Mouse (Mus musculus): ENCODE measurements at regions not wholly inside any gene's neighbourhood (a gene's known extent, or its start where the extent isn't known, plus 50 kb on each side); places are given as distances from the start of the nearest gene placed in this dataset.

DNA sequence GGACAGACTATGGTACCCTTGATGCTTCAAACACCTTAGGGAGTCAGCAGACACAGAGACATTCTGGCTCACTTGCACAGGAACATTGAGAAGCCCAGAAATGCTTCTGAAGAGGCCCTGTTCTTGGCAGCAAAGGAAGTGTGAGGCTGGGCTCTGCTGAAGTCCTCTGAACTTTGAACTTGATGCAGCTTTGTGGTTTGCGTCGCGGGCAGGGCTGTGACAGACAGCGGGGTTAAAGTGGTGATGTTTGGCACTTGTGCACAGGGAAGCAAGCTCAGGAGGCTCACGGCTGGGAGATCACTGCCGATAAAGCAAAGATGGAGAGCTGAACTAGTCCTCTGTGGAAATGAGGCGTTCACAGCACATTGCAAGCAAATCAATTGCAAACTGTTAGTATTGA lies 100.7 kb upstream of the Mpp6 start:
- 0 out of 2 replicates have a peak, but pooled peaks cover 6% of the 10 kb centered on the region for H3K4me1 ChIP-seq (replicated peaks; ENCODE audit: insufficient read depth, low read length)
- H3K27me3 ChIP-seq (ENCODE audit: insufficient read depth, low read length): no peaks in the 10 kb centered on the region
- no peaks in the 10 kb centered on the region for H3K36me3 ChIP-seq (ENCODE audit: insufficient read depth, low read length)
- peak overlapping the region; percentile 43; the same call in 1 of the 2 replicates for H3K27ac ChIP-seq
- no peak overlapping the region for H3K9ac ChIP-seq (ENCODE audit: low read depth, low read length)
- no peaks in the 10 kb centered on the region for H3K9me3 ChIP-seq (replicated peaks; ENCODE audit: low read length)
- 41% methylated on average over 7 of the region's 7 CpGs for WGBS
- ATAC-seq (replicated peaks; ENCODE audit: low FRiP score, low read depth) (no peak), DNase-seq (ENCODE audit: low spot score) (no peak)
- no peak overlapping the region for H3K4me2 ChIP-seq (ENCODE audit: low read length)
- no peak overlapping the region for H3K4me3 ChIP-seq (replicated peaks; ENCODE audit: low read depth, low read length)
- TF ChIP-seq CTCF (IDR thresholded peaks at IDR 0.05; ENCODE audit: low read depth): no peak

DNA sequence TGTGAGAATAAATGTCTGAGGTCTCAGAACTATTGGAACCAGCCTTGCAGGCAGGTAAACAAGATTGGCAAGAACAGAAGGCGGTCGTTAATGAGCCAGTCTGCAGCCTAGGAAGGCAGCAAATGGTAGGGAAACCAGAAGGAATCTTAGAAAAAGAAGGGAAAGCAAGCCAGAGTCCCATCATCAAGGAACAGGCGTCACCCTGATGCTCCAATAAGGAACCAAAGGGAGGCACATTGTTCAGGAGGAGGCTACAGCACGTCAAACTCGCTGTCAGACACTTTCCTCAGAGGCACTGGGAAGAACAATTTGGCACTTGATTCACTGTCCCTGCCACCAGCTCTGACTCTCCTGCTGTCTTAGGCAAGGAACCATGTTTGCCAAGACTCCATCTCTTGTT lies 100.2 kb upstream of the Mpp6 start:
- no peak for TF ChIP-seq CTCF (IDR thresholded peaks at IDR 0.05; ENCODE audit: low read depth)
- H3K9me3 ChIP-seq (replicated peaks; ENCODE audit: low read length): no peaks in the 10 kb centered on the region
- H3K9ac ChIP-seq (ENCODE audit: low read depth, low read length): no peak overlapping the region
- H3K4me1 ChIP-seq (replicated peaks; ENCODE audit: insufficient read depth, low read length): 0 out of 2 replicates have a peak, but pooled peaks cover 6% of the 10 kb centered on the region
- WGBS: 56% methylated on average over 5 of the region's 5 CpGs
- H3K4me2 ChIP-seq (ENCODE audit: low read length): no peak overlapping the region
- H3K27me3 ChIP-seq (ENCODE audit: insufficient read depth, low read length): no peaks in the 10 kb centered on the region
- no peak overlapping the region for H3K27ac ChIP-seq
- no peaks in the 10 kb centered on the region for H3K36me3 ChIP-seq (ENCODE audit: insufficient read depth, low read length)
- DNase-seq (ENCODE audit: low spot score) (no peak), ATAC-seq (replicated peaks; ENCODE audit: low FRiP score, low read depth) (no peak)
- no peak overlapping the region for H3K4me3 ChIP-seq (replicated peaks; ENCODE audit: low read depth, low read length)

DNA sequence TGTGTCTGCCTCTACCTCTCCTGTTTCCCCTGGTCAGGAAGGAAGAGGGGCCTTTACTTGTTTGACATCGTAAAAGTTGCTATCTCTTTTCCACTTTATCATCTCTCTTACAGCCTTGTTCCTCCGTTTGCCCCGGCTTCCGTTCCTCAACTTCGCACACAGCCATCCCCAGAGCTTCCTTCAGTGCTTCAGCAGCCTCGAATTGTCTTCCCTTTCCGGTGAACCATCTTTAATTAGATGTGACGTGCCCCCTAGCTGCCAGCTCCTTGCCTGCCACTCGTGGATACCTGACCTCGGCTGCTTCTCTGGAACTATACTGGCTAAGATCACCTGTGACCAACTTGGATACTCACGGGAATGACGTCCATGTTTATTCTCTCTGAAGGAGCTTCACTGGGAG lies 99.0 kb upstream of the Mpp6 start:
- Histone ChIP-seq H3K4me1 (replicated peaks; ENCODE audit: insufficient read depth, low read length) (0 out of 2 replicates have a peak, but pooled peaks cover 6% of the 10 kb centered on the region), H3K9me3 (replicated peaks; ENCODE audit: low read length) (no peaks in the 10 kb centered on the region), H3K27ac (0 out of 2 replicates have a peak overlapping the region, but pooled peaks have one; percentile 31), H3K27me3 (ENCODE audit: insufficient read depth, low read length) (no peaks in the 10 kb centered on the region), H3K9ac (ENCODE audit: low read depth, low read length) (no peak overlapping the region), H3K4me2 (ENCODE audit: low read length) (no peak overlapping the region), H3K4me3 (replicated peaks; ENCODE audit: low read depth, low read length) (no peak overlapping the region), H3K36me3 (ENCODE audit: insufficient read depth, low read length) (no peaks in the 10 kb centered on the region)
- no peak for ATAC-seq (replicated peaks; ENCODE audit: low FRiP score, low read depth)
- 78% methylated on average over 12 of the region's 12 CpGs for WGBS
- no peak for DNase-seq (ENCODE audit: low spot score)
- TF ChIP-seq CTCF (IDR thresholded peaks at IDR 0.05; ENCODE audit: low read depth): no peak

DNA sequence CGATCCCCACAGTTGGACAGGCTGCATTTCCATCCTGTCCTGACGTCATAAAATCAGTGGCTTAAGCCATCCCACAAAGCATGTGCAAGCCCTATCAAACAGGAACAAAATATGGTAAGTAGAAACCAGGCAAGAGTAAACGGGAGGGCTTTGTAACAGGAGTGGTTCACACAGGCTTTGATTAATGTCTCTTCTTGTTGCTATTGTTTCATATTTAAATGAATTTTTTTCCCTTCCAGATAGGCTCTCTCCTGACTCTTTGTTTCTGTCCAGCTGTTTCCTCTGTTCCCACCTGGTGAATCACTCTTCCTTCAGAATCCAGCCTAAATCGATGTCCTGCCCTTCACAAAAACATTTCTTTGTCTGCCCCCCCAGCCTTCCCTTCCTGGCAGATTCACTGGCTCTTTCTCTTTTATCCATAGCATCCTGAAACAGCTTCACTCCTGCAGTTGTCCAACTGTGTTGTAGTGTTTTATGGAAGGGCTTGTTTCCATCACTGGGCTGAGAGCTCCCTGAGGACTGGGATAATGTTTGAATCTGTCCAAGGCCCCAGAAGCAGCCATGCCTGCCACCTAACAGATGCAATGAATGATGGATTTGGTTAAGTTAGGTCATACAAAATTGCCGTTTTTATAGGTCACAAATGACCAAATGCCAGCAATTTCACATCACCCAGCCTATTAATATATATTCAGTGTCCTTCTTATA lies 98.1 kb upstream of the Mpp6 start:
- DNase-seq (ENCODE audit: low spot score) (peak; percentile 54), ATAC-seq (replicated peaks; ENCODE audit: low FRiP score, low read depth) (no peak)
- no peaks in the 10 kb centered on the region for H3K27me3 ChIP-seq (ENCODE audit: insufficient read depth, low read length)
- H3K9ac ChIP-seq (ENCODE audit: low read depth, low read length): no peak overlapping the region
- H3K9me3 ChIP-seq (replicated peaks; ENCODE audit: low read length): no peaks in the 10 kb centered on the region
- H3K4me2 ChIP-seq (ENCODE audit: low read length): no peak overlapping the region
- no peak overlapping the region for H3K27ac ChIP-seq
- H3K36me3 ChIP-seq (ENCODE audit: insufficient read depth, low read length): no peaks in the 10 kb centered on the region
- no peak for TF ChIP-seq CTCF (IDR thresholded peaks at IDR 0.05; ENCODE audit: low read depth)
- WGBS: 38% methylated on average over 5 of the region's 5 CpGs
- no peak overlapping the region for H3K4me3 ChIP-seq (replicated peaks; ENCODE audit: low read depth, low read length)
- H3K4me1 ChIP-seq (replicated peaks; ENCODE audit: insufficient read depth, low read length): 0 out of 2 replicates have a peak, but pooled peaks cover 6% of the 10 kb centered on the region

DNA sequence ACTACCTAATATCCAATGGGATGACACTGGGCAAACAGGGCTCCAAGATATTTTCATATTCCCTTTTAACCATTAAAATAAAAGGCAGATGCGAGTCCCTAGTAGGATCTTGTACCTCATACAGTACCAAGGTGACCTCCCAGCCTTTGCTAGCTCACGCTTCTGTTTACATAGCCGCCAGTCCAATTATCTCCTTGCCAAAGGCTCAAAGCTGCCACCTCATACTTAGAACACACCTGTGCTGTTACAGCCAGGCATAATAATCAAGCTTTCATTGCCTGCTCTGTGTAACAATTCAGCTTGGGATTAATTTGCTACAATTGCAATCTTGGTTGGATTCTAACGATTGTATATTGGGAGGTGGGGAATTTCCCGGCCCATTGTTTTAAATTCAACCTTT lies 97.0 kb upstream of the Mpp6 start:
- 81% methylated on average over 5 of the region's 5 CpGs for WGBS
- Histone ChIP-seq H3K9me3 (replicated peaks; ENCODE audit: low read length) (no peaks in the 10 kb centered on the region), H3K9ac (ENCODE audit: low read depth, low read length) (no peak overlapping the region), H3K27ac (no peak overlapping the region), H3K4me3 (replicated peaks; ENCODE audit: low read depth, low read length) (no peak overlapping the region), H3K4me1 (replicated peaks; ENCODE audit: insufficient read depth, low read length) (0 out of 2 replicates have a peak, but pooled peaks cover 6% of the 10 kb centered on the region), H3K4me2 (ENCODE audit: low read length) (no peak overlapping the region), H3K27me3 (ENCODE audit: insufficient read depth, low read length) (no peaks in the 10 kb centered on the region), H3K36me3 (ENCODE audit: insufficient read depth, low read length) (no peaks in the 10 kb centered on the region)
- ATAC-seq (replicated peaks; ENCODE audit: low FRiP score, low read depth) (no peak), DNase-seq (ENCODE audit: low spot score) (no peak)
- no peak for TF ChIP-seq CTCF (IDR thresholded peaks at IDR 0.05; ENCODE audit: low read depth)

DNA sequence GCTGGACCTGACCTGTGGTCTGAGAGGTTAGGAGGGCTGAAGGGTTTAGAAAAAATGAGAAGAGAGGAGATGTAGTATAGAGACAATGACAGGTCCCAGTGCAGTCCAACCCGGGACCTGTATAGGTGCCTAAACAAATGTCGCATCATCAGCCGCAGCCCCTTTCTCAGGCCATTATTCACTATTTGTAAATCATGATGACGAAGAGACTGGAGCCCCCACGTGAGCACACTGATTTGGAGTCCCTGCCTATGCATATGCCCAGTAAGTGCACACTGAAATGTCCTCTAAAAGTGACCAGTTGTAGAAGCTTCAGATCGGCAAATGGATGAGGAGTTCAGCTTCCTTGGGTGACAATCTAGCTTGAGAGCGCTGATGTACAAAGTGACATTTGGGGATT lies 96.2 kb upstream of the Mpp6 start:
- WGBS: 81% methylated on average over 7 of the region's 7 CpGs
- H3K4me3 ChIP-seq (replicated peaks; ENCODE audit: low read depth, low read length): no peak overlapping the region
- no peak for TF ChIP-seq CTCF (IDR thresholded peaks at IDR 0.05; ENCODE audit: low read depth)
- H3K9me3 ChIP-seq (replicated peaks; ENCODE audit: low read length): no peaks in the 10 kb centered on the region
- no peaks in the 10 kb centered on the region for H3K27me3 ChIP-seq (ENCODE audit: insufficient read depth, low read length)
- no peak overlapping the region for H3K9ac ChIP-seq (ENCODE audit: low read depth, low read length)
- no peak overlapping the region for H3K4me2 ChIP-seq (ENCODE audit: low read length)
- H3K4me1 ChIP-seq (replicated peaks; ENCODE audit: insufficient read depth, low read length): 0 out of 2 replicates have a peak, but pooled peaks cover 6% of the 10 kb centered on the region
- ATAC-seq (replicated peaks; ENCODE audit: low FRiP score, low read depth): no peak
- no peak for DNase-seq (ENCODE audit: low spot score)
- no peaks in the 10 kb centered on the region for H3K36me3 ChIP-seq (ENCODE audit: insufficient read depth, low read length)
- no peak overlapping the region for H3K27ac ChIP-seq

Data from kidney, postnatal 0 days (tissue).